Mouse (Mus musculus): Measurements from ENCODE around the gene Fgfbp3. TPM values are rescaled to one million over a fixed set of nuclear protein-coding genes. Genes with fewer than 3 reads are reported as not detected.
A peak's percentile ranks its signal among the peaks of the same experiment; 100 is the strongest.

Gene Fgfbp3
- polyA plus RNA-seq, 1 experiment from 2014 or later = 3.5 TPM

DNA sequence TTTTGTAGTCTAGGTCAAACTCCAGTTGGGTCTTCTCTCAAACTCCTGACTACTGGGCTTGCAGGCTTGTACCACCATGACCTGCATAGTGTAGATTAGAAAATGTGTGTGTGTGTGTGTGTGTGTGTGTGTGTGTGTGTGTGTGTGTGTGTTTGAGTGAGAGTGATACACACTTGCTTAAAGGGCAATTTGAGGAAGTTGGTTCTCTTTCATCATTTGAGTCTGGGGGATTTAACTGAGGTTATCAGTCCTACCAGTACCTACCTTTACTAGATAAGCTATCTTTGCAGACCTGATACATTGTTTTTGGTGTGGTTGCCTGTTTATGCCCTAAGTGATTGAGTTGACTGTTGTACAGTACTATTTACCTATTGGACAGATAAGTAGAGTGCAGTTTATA, 12.7 kb upstream of the Fgfbp3 start:
- Histone ChIP-seq H3K27me3 (replicated peaks; ENCODE audit: control insufficient read depth, insufficient read depth, low read length) (no peaks in the 10 kb centered on the region), H3K9ac (ENCODE audit: low read depth, low read length) (no peak overlapping the region), H3K9me3 (ENCODE audit: control insufficient read depth, low read length) (no peaks in the 10 kb centered on the region), H3K4me1 (ENCODE audit: control insufficient read depth, insufficient read depth, low read length) (peaks cover 4% of the 10 kb centered on the region), H3K27ac (ENCODE audit: low read length) (no peak overlapping the region), H3K36me3 (ENCODE audit: control insufficient read depth, insufficient read depth, low read length) (no peaks in the 10 kb centered on the region), H3K4me2 (ENCODE audit: low read depth, low read length) (no peak overlapping the region), H3K4me3 (ENCODE audit: low read length) (no peak overlapping the region)
- ATAC-seq = no peak

- H3K9ac ChIP-seq (ENCODE audit: low read depth, low read length) = no peak overlapping the region
These were observed 10.4 kb upstream of the Fgfbp3 start for GRCm38 (mm10) chr19:36929816-36930215.

GRCm38 (mm10) chr19:36927800-36928361, 8.5 kb upstream of the Fgfbp3 start:
- no peak overlapping the region for H3K27ac ChIP-seq (ENCODE audit: low read length)
- no peaks in the 10 kb centered on the region for H3K9me3 ChIP-seq (ENCODE audit: control insufficient read depth, low read length)
- WGBS = 83% methylated on average over 6 of the region's 6 CpGs
- no peaks in the 10 kb centered on the region for H3K27me3 ChIP-seq (replicated peaks; ENCODE audit: control insufficient read depth, insufficient read depth, low read length)
- peaks cover 10% of the 10 kb centered on the region for H3K4me1 ChIP-seq (ENCODE audit: control insufficient read depth, insufficient read depth, low read length)
- no peak for ATAC-seq
- no peak overlapping the region for H3K4me2 ChIP-seq (ENCODE audit: low read depth, low read length)
- no peak overlapping the region for H3K9ac ChIP-seq (ENCODE audit: low read depth, low read length)
- H3K36me3 ChIP-seq (ENCODE audit: control insufficient read depth, insufficient read depth, low read length) = no peaks in the 10 kb centered on the region
- no peak overlapping the region for H3K4me3 ChIP-seq (ENCODE audit: low read length)

More at GRCm38 (mm10) chr19:36929816-36930215, 10.4 kb upstream of the Fgfbp3 start:
- H3K4me3 ChIP-seq (ENCODE audit: low read length) = no peak overlapping the region
- H3K36me3 ChIP-seq (ENCODE audit: control insufficient read depth, insufficient read depth, low read length) = no peaks in the 10 kb centered on the region
- no peak for ATAC-seq
- no peaks in the 10 kb centered on the region for H3K27me3 ChIP-seq (replicated peaks; ENCODE audit: control insufficient read depth, insufficient read depth, low read length)
- peaks cover 10% of the 10 kb centered on the region for H3K4me1 ChIP-seq (ENCODE audit: control insufficient read depth, insufficient read depth, low read length)
- H3K4me2 ChIP-seq (ENCODE audit: low read depth, low read length) = no peak overlapping the region
- H3K27ac ChIP-seq (ENCODE audit: low read length) = no peak overlapping the region
- H3K9me3 ChIP-seq (ENCODE audit: control insufficient read depth, low read length) = no peaks in the 10 kb centered on the region

DNA sequence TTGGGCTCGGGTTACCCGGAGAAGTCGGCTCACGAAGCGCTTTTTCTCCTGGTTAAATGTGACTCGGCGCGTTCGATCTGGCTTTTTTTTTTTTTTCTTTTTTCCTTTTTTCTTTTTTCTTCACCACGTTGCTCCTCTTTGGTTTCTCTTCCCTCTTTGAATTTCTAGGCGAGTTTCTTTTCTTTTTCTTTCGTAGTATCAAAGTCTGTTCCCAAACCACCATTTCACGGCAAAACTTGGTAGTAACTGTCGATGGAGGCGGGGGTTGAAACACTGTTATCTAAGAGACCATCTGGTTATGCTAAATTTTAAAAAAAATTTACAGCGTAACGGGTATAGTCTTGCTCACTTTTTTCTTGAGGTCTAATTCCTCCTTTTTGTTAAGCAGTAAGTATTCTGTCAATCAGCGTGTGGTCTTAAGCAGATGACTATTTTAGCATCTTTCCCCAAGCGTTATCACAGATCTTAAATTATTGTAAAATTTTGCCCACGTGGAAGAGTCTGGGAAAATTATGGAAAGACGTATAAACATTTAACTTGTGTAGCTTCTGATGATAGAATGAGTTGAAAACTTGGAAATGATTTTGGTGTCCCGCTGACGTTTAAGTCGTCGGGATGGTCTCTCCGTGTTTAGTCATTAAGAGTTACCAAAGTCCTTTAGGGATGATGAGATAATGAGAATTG, 7.3 kb upstream of the Fgfbp3 start:
- no peaks in the 10 kb centered on the region for H3K36me3 ChIP-seq (ENCODE audit: control insufficient read depth, insufficient read depth, low read length)
- no peaks in the 10 kb centered on the region for H3K9me3 ChIP-seq (ENCODE audit: control insufficient read depth, low read length)
- WGBS = 1% methylated on average over 26 of the region's 26 CpGs
- H3K27ac ChIP-seq (ENCODE audit: low read length) = peak overlapping the region; percentile 94
- H3K4me2 ChIP-seq (ENCODE audit: low read depth, low read length) = peak overlapping the region; percentile 65
- H3K9ac ChIP-seq (ENCODE audit: low read depth, low read length) = peak overlapping the region; percentile 94
- no peaks in the 10 kb centered on the region for H3K27me3 ChIP-seq (replicated peaks; ENCODE audit: control insufficient read depth, insufficient read depth, low read length)
- H3K4me1 ChIP-seq (ENCODE audit: control insufficient read depth, insufficient read depth, low read length) = peaks cover 10% of the 10 kb centered on the region
- H3K4me3 ChIP-seq (ENCODE audit: low read length) = peak overlapping the region; percentile 95
- ATAC-seq = no peak

GRCm38 (mm10) chr19:36925671-36926552, 6.5 kb upstream of the Fgfbp3 start, which contains the start of gene Btaf1:
Gene Btaf1 (plus strand): TSS chr19:36926079.
- Histone ChIP-seq H3K4me2 (ENCODE audit: low read depth, low read length) (peak within 1 kb of the TSS; percentile 83), H3K36me3 (ENCODE audit: control insufficient read depth, insufficient read depth, low read length) (no peaks in the 10 kb centered on the region), H3K4me1 (ENCODE audit: control insufficient read depth, insufficient read depth, low read length) (peaks cover 10% of the 10 kb centered on the region), H3K27me3 (replicated peaks; ENCODE audit: control insufficient read depth, insufficient read depth, low read length) (no peaks in the 10 kb centered on the region), H3K9me3 (ENCODE audit: control insufficient read depth, low read length) (no peaks in the 10 kb centered on the region), H3K27ac (ENCODE audit: low read length) (peak within 1 kb of the TSS; percentile 94), H3K4me3 (ENCODE audit: low read length) (peak within 1 kb of the TSS; percentile 95), H3K9ac (ENCODE audit: low read depth, low read length) (peak within 1 kb of the TSS; percentile 94)
- WGBS = under 1% methylated on average over 88 of the region's 98 CpGs
- ATAC-seq = peak; percentile 96

- H3K9me3 ChIP-seq (ENCODE audit: control insufficient read depth, low read length) = no peaks in the 10 kb centered on the region
- H3K4me1 ChIP-seq (ENCODE audit: control insufficient read depth, insufficient read depth, low read length) = peaks cover 12% of the 10 kb centered on the region
- H3K27me3 ChIP-seq (replicated peaks; ENCODE audit: control insufficient read depth, insufficient read depth, low read length) = no peaks in the 10 kb centered on the region
- no peak overlapping the region for H3K4me3 ChIP-seq (ENCODE audit: low read length)
- ATAC-seq = no peak
- H3K27ac ChIP-seq (ENCODE audit: low read length) = no peak overlapping the region
- H3K4me2 ChIP-seq (ENCODE audit: low read depth, low read length) = no peak overlapping the region
- 59% methylated on average over 3 of the region's 3 CpGs for WGBS
- no peak overlapping the region for H3K9ac ChIP-seq (ENCODE audit: low read depth, low read length)
- no peaks in the 10 kb centered on the region for H3K36me3 ChIP-seq (ENCODE audit: control insufficient read depth, insufficient read depth, low read length)
These were observed 3.5 kb upstream of the Fgfbp3 start for GRCm38 (mm10) chr19:36922936-36923335.

DNA sequence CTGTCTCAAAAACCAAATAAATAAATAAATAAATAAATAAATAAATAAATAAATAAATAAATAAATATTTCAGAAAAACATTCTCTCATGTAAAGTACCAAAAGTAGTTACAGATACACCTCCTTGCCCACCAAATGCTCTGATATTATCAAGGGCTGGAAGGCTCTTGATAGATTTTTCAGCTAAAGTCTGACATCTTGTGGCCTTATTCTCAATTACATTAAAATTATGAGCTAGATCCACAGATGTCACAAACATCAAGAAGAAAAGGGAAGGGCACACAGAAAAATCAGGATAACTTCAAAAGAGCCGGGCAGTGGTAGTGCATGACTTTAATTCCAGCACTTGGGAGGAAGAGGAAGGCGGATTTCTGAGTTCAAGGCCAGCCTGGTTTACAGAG, 2.6 kb upstream of the Fgfbp3 start:
- Histone ChIP-seq H3K4me1 (ENCODE audit: control insufficient read depth, insufficient read depth, low read length) (peaks cover 7% of the 10 kb centered on the region), H3K36me3 (ENCODE audit: control insufficient read depth, insufficient read depth, low read length) (no peaks in the 10 kb centered on the region), H3K9ac (ENCODE audit: low read depth, low read length) (no peak overlapping the region), H3K27me3 (replicated peaks; ENCODE audit: control insufficient read depth, insufficient read depth, low read length) (no peaks in the 10 kb centered on the region), H3K4me3 (ENCODE audit: low read length) (no peak overlapping the region), H3K27ac (ENCODE audit: low read length) (no peak overlapping the region), H3K4me2 (ENCODE audit: low read depth, low read length) (no peak overlapping the region), H3K9me3 (ENCODE audit: control insufficient read depth, low read length) (no peaks in the 10 kb centered on the region)
- ATAC-seq = no peak
- 34% methylated on average over 2 of the region's 2 CpGs for WGBS

GRCm38 (mm10) chr19:36918441-36919301, 744 bp downstream of the Fgfbp3 start:
- ATAC-seq = peak; percentile 94
- Histone ChIP-seq H3K27me3 (replicated peaks; ENCODE audit: control insufficient read depth, insufficient read depth, low read length) (no peaks in the 10 kb centered on the region), H3K36me3 (ENCODE audit: control insufficient read depth, insufficient read depth, low read length) (no peaks in the 10 kb centered on the region), H3K4me3 (ENCODE audit: low read length) (peak overlapping the region; percentile 80), H3K27ac (ENCODE audit: low read length) (peak overlapping the region; percentile 91), H3K4me1 (ENCODE audit: control insufficient read depth, insufficient read depth, low read length) (peaks cover 2% of the 10 kb centered on the region; the same call in 1 of the 2 replicates), H3K4me2 (ENCODE audit: low read depth, low read length) (peak overlapping the region; percentile 83), H3K9me3 (ENCODE audit: control insufficient read depth, low read length) (no peaks in the 10 kb centered on the region), H3K9ac (ENCODE audit: low read depth, low read length) (peak overlapping the region; percentile 83)
- under 1% methylated on average over 77 of the region's 85 CpGs for WGBS
